Mouse (Mus musculus) thymus, postnatal 0 days (tissue): ENCODE data around the gene Kcnk2. TPM values are rescaled to one million over a fixed set of nuclear protein-coding genes. Genes with fewer than 3 reads are reported as not detected.
A peak's percentile ranks its signal among the peaks of the same experiment; 100 is the strongest.

ENCODE experiments used
- DNase-seq: peaks from one replicate; pipeline ENCODE4 v3.0.0-alpha.2; 2015; ENCODE audit warnings: low spot score
- microRNA-seq: library from miRNA; unstranded; fragments of <30 nt; microRNA quantifications from one replicate; pipeline ENCODE4, GENCODE M21; 2016; ENCODE audit warnings: borderline number of aligned reads
- polyA plus RNA-seq: library from polyadenylated mRNA; unstranded; fragments of >200 nt; fragmentation: Nextera tagmentation; extraction: Ambion mirVana; gene quantifications from 2 replicates; pipeline ENCODE4 v1.2.1, GENCODE M21; 2015

Kcnk2 gene
- polyA plus RNA-seq, 1 experiment from 2014 or later: 5.3 TPM

DNA sequence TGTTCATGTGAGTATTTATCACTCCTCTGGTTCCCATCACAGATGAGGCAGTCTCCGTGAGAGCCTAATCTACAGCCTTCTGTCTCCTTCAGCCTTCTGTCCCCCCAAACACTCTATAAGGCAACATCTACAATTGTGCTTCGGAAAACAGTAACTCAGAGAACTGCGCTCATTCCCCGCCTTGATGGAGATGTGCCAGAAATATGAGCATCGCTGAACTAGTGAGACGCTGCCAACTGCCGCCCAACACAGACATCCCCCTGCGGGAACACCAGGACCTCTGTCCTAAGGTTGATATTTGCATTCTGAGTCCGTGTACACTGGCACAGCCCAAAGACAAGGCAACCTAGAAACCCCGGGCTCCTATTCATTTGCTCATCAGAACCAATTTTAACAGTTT, 183.0 kb downstream of the Kcnk2 start:
- no peak for DNase-seq

DNA sequence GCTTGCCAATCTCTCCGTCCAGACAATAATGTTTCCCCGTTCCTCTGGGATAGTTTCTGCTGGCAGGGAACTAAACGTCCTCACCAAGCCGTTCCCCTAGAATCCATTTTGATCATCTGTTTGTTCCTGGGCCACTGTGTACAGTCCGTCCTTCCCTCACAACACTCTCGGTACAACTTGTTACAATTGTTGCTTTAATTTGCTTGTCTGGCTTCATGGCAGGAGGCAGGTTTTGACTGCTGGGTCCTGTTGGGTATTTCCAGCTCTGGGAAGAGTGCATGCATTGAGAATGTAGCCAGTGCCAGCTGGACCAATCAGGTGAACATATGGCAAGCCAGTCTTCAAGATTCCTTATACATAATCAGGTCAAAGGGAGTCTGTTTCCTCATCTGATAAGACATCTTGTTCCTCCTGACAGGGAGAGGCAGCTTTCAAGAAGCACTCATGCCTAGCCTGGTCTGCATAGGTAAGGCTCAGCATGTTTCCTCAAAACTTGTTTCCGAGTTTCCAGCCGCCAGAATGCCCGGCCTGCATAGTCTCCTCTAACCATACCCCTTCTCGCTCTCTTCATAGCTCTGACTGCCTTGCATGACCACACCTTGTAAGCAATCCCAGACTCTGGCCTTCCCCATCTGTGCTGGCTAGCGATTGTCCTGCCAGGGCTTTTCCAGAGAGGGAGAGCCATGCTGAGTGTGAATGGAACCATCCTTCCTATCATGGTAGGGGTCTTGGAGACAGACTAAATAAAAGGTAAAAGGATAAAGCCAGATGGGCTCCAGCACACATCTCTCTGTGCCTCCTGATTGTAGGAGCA, 184.1 kb downstream of the Kcnk2 start:
- no peak for DNase-seq

DNA sequence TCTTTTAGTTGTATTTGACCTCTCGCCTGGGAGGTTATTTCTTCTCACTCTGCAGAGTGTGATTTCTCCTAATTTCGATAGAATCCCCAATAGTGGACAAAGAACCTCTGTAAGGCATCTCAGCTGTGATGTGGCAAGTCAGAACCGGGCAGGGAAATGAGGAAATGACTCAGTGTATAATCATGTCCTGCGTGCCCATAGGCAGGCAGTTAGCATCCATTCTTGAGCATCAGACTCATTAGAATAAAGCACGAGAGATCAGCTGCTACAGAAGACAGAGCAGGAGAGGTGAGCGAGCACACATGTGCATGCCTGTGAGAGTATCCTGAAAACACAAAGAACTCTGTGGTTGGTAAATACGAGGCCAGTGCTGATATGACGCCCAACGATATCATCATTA, 186.9 kb downstream of the Kcnk2 start:
- DNase-seq: no peak

DNA sequence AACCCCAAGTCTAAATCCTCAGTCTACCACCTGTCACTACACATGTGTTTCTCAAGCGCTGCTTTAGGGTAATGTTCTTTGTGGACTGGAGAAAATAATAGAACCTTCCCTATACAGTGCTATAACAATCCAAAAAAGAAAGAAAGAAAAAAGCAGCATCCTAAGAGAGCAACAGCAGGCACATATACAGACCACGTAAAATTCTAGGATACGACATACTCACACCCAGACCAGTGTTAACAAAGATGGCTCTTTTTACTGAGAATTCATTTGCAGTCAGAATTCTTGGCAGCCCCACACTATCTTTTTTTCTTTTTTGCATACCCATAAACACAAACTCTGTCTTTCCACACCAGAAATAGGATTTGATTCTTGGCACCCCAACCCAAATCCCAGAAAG, 187.6 kb downstream of the Kcnk2 start:
- DNase-seq: no peak

DNA sequence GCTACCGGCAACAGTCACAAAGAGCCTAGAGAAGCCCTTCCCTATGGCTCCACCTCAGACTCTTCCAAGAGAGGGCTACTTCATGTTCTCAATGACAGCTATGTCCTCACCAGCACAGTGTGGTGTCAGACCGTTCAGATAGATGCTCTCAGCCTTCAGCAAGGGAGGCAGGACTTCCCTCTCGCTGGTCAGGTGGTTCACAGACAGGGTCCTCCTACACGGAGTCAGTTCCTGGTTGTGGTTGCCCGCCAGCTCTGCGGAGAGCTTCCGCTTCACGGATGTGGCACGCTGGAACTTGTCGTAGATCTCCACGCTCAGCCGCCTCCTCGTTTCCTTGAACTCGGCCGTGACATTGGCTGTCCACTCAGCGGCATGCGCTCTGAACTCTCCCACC, 192.4 kb downstream of the Kcnk2 start:
- no peak for DNase-seq

DNA sequence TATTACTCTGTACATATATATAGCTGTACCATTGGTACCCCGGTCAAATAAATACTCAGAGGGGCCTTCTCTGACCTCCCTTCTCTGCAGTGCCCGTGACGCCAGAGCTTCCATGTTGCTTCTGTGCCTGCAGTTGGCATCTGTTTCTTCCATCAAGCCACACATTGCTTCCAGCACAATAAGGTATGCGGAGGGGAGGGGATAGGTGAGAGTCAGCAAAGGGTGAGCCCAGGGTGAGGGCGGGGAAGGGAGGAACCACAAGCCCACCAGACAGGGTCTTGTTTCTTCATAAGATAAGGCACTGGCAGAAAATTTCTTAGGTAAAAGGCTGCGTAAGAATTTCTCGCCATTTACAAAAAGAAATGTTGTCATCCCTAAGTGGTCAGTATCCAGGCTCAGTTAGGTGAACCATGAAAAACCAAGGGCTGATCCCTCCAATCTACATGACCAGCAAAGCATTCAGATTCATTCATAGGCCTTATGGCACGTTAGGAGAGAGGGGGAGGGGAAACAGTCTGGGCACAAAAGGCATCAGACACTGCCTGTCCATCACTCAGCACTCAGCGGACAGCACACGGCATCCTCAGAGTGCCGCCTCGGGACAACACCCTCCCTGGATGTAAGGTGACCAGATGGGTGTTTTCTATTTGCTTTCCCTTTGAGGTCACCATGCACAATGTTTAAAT, 192.9 kb downstream of the Kcnk2 start:
- DNase-seq: no peak

DNA sequence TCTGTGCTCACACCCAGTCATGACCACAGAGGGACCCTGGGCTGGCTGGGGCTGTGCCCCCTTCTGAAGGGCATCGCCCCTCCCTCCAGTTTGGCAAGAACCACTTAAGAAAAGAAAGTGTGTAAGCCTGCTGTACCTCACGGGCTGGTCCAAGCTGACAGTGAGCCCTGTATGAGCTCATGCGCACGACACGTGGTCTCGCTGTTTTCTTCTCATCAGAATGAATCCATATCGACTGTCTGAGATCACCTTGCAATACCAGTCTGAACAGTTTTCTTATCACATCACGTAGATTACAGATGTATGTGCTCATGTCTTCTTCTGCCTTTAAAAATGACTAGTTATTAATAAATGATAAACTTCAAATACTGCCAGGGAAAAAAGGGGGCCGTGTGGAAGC, 193.5 kb downstream of the Kcnk2 start:
- no peak for DNase-seq

DNA sequence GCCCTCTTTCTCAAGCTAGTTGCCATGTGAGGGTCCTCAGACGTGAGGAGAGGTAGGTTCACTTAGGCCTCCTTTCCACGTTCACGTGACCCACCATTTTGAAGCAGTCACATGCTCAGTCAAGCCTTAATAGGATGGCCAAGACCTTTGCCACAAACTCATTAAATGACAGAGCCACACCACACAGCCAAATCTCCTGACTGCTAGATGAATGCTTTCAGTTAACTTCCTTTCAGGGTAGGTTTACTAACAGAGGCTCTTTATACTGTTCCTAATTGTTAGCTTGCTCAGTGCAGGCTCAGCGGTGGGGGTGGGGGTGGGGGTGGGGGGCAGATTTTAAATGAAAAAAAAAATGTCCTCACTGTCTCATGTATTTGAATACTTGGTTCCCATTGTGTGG, 206.3 kb downstream of the Kcnk2 start:
- DNase-seq: no peak

DNA sequence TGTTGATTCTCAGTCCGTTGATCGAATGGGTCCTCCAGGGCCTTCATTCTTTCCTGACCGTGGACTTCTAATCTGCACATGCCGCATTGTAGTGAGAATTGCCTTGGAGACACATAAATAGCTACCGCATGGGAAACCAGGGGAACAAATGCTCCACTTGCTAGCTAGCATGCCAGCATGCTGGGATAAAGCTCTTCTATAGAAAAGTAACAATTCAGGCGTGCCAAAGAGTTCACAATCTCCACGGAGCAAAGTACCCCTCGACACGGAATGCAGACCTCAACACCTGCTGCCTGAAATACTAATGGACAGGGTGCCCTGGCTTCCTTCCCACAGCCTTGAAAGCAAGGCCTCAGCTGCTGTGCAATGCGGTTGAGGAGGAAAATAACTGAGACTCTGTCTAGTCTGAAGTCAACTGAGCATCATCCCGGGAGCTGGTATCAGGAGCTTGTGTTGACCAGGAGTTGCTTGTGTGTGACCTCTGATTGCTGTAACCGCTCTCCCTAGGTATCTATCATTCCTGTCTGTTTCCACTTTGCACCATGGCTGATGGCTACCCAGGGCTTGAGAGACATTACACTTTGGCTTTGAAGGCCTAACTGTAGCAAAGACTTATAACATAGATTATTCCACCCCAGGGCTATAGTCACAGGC, 214.2 kb downstream of the Kcnk2 start:
- no peak for DNase-seq

DNA sequence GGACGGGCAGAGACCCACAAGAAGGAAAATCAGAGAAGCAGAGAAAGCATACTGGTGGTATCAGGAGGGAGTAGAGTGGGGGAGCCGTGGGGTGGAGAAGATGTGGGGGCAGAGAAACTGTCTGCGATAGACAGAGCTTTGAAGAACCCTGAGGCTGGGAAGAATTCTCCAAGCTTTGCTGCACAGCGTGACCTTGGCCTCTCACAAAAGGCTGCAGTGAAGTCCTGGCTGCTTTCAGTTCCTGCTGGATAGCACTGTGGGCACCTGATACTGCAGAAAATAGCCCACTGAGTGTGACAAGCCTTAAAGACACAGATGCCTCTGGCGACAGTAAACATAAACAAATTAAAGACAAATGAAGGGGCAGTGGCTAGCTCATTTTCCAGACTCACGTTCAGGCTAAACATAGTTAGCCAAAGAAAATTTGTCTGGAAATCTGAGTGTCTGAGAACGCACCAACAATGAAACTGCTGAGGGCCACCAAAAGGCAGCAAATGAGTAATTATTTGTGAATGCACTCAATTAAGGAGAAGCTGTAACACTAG, 216.8 kb downstream of the Kcnk2 start:
- DNase-seq: no peak

DNA sequence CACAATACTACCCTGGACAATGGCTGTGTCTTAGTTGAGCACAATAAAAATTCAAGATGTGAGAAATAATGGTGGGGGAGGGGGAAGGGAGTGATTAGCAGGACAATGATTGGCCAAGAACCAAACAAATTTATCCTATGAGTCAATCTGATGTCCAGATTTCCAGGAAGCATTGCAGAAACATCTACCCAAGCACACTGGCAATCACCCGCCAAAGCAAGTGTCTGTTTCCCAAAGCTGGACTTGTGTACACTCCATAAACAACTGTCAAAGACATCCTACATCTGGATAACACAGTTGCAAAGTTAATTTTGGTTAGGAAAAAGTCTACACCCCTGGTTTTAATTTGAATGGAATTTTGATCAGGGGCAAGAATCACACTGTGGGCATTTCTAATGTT, 224.3 kb downstream of the Kcnk2 start:
- no peak for DNase-seq

DNA sequence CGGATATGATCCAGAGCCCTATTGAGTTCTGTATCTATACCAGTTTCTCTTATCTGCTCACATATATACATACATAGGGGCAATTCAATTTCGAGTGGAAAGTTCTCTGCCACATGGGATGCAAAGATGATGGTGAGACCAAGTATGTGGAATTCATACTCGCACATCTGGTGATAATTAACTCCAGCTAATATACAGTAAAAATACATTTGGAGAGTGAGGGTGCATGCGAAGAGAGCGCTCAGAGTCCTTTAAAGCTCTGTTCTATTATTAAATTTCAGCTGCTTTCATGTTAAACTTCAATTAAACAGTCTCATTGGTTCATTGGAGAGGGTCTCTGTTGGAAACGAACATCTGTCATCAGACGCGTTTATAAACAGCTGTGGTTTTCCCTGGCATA, 228.6 kb downstream of the Kcnk2 start:
- no peak for DNase-seq

DNA sequence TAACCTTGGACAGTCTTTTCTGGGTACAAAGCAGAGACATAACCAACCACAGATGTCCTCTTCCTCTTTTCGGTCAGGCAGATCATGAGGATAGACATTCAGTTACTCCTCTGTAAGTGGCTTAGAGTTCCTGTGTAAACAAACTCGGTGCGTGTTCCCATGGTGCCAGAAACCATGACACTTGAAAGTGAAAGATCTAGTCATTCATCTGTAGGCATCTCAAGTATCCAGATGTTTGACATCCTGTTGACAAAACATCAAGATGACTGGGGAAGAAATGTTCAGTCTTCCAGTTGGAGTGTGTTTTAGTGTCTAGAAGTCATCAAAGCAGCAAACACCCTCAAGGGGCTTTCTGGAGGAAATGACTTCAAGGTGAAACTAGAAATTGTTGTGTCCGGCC, 230.9 kb downstream of the Kcnk2 start:
- no peak for DNase-seq

DNA sequence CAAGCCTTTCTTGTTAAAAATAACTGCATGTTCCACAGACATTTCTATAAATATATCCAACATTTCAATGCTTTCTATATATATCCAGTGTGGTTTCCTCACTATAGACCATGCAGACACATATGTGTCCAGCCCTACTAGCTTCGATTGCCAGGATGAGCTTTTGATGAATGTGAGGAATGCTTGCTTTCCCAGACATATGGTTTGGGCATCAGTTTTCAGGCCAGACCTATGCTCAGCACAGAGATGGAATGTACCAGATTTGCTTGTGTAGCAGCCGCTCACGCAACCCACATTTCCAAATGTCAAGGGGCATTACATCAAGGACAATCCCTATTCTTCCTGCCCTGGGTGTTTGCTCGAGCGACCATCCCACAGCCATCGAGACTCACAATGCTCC, 236.3 kb downstream of the Kcnk2 start:
- DNase-seq: no peak

DNA sequence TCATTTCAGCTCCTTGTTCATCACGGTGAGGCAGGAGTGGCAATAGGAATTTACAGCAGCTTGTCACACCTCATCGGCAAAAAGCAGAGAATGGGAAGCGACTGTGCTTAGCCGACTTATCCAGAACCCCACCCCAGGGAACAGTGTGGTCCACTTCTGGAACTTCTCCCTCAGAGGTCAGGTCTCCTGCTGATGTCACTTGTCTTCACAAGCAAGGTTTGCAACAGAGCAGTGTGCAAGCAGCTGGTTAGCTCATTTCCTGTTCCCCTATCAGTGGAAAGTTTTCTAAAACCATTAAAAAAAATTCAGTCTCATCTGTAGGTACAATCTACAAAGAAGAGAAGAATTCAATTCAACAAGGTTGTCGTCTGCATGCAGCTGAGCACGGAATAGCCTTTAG, 236.9 kb downstream of the Kcnk2 start:
- DNase-seq: peak; percentile 2

DNA sequence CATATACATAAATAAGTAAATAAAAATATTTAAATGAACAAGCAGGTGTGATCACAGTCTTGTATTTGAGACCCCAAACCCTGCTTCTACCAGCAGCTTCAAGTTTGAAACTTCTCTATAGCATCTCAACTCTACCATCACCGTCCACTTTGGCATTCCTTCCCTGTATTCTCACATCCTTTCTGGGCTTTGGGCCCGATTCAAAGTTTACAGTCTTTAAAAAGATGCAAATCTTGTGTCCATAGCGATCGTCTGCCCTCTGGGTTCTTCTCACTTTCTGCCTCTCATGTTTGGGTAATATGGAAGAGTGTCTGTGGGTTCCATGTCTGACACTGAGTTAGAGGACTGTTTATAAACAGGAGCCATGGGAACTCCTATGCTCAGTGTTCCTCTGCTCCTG, 237.4 kb downstream of the Kcnk2 start:
- no peak for DNase-seq

DNA sequence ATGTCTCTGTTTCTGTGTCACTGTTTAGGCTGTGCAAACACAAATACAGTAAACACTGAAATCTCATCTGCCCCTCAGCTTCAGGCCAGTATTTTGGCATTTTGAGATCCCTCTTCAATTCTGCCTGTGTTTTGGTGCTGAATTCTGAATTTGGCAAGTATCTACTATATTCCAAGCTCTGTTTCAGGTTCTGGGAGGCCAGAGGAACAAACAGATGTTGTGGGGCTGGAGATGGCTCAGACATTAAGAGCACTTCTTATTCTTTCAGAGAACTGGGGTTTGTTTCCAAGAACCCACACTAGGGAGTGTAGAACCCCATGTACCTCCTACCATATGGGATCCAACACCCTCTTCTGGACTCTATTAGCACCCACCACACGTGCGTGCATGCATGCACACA, 237.8 kb downstream of the Kcnk2 start:
- DNase-seq: no peak

Small RNA genes lying within 50 kb of the gene (microRNA-seq; reads per million reads assigned to microRNA genes)
- not detected for gene Gm24092
